Mouse (Mus musculus): ENCODE data around the gene Kat7. TPM values are rescaled to one million over a fixed set of nuclear protein-coding genes. Genes with fewer than 3 reads are reported as not detected.

The Kat7 gene
- total RNA-seq, 2 experiments from 2014 or later, result 76.5 to 82.0 TPM

DNA sequence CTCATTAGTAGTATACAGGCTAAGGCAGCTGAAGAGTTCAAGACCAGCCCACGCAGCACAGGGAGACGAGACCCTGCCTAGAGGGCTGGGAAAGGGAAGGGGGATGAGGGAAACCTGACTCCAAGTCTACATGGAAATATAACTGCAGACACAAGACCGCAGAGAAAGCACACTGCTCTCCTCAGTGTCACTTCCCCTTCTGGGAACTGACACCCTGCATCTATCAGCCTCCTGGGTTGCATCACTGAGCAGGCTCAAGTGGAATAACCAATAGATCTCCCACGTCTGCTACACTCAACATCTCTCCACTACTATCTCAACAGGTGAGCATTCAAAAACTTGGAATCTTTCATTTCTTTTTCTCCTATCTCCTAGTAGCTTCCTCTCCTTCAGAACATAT lies 18.0 kb downstream of the Kat7 start:
- no peak for DNase-seq (ENCODE audit: low spot score in 2 of 2)

DNA sequence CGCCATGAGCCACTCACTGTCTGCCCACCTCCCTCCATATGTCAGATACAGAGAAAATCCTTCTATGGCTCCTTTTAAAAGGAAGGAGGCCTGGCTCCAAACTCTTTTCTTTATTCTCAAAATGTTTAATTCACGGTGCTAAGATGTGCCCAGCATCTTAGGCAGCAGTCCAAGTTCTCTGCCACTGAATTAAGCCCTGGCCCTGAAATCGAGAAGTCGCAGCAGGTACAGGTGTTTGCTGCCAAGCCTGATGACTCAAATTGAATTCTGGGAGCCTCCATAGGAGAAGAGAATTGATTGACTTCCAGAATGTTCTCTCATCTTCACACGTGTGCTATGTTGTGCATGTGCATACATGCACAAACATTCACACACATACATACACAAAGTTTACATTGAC lies 27.7 kb downstream of the Kat7 start:
- DNase-seq (ENCODE audit: low spot score in 2 of 2), result no peak

- no peak for DNase-seq (ENCODE audit: low spot score in 2 of 2)
Measured at GRCm38 (mm10) chr11:95279061-95279659, 30.9 kb downstream of the Kat7 start.

DNA sequence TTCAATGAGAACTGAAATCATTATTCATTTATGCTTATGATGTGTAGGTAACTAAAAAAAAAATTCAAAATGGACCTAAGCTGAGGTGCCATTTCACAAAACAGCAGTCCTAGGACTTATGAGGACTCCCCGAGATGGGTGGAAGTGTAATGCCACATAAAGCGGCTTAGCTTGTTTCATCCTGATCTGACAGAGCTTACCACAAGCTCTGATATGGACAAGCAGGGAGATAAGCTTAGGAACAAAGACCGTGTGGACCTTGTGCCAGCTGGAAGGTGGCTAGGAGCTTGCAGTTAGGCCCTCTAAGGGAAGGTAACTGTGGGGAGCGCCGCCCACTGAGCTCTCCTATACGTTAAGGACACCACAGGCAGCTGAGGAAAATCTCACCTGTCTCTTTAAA lies 34.0 kb downstream of the Kat7 start:
- no peak for DNase-seq (ENCODE audit: low spot score in 2 of 2)

- no peak for DNase-seq (ENCODE audit: low spot score in 2 of 2)
Measured at GRCm38 (mm10) chr11:95274613-95275012, 35.4 kb downstream of the Kat7 start.

DNA sequence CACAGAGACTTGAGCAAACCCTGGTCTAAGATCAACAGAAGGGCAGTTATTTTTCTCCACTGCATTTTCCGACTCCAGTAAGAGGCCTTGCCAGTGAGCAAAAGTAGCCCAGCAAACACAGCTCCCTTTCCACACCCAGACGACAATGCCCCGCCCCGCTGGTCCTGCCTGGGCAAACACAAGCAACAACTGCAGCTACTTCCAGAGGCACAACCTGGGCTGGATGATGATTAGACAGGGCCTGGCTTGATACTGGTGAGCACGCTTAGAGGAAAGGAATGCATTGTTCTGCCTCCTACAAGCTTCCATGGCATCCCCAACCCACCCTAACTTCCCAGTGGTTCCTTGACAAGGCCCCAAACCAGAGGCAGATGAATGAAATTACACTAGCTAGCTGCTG lies 36.4 kb downstream of the Kat7 start:
- no peak for DNase-seq (ENCODE audit: low spot score in 2 of 2)

GRCm38 (mm10) chr11:95266540-95267245 lies 43.4 kb downstream of the Kat7 start:
- DNase-seq (ENCODE audit: low spot score in 2 of 2), result no peak

- DNase-seq (ENCODE audit: low spot score in 2 of 2), result no peak
Measured at GRCm38 (mm10) chr11:95264455-95265013, 45.5 kb downstream of the Kat7 start.

- DNase-seq (ENCODE audit: low spot score in 2 of 2), result no peak
Measured at GRCm38 (mm10) chr11:95263816-95264454, 46.1 kb downstream of the Kat7 start.

GRCm38 (mm10) chr11:95261178-95261751 lies 48.8 kb downstream of the Kat7 start, which contains the start of gene Tac4:
Gene Tac4 (plus strand): TSS chr11:95261529.
- no peak for DNase-seq (ENCODE audit: low spot score in 2 of 2)

DNA sequence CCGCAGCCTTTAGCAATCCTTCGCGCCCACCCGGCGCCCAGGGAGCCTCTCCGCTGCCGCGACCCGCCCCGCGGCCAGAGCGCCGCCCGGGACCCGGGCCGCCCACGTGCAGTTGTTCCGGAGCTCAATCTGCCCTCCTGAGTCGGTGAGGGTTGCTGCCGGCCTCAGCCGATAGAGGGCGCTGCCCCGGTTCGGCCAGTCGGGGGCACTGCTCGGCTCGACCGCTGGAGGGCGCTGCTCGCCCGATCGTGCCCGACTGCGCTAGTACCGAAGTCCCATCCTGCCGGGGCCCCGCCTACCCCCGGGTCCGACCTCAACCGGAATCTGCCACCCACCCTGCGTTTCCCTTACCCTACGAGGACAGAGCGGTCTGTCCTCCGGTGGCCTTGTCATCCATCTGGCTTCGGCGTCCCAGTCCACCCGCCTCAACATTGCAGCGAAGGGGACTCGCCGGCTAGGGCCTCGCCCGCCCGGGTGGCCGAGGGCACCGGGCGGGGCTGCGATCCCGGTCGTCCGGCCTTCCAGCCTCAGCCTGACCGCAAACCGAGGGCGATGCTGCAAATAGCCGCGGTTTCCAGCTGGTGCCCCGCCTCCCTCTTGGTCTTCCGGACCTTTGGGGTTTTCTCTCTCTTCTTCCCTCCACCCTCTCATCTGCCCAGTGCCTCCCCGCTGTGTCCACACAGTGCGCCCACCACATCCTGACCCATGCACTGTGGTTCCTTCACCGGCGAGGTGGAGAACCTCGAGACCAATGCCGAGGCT lies 50.8 kb downstream of the Kat7 start:
- DNase-seq (ENCODE audit: low spot score in 2 of 2), result peak; percentile 82 to 91

DNA sequence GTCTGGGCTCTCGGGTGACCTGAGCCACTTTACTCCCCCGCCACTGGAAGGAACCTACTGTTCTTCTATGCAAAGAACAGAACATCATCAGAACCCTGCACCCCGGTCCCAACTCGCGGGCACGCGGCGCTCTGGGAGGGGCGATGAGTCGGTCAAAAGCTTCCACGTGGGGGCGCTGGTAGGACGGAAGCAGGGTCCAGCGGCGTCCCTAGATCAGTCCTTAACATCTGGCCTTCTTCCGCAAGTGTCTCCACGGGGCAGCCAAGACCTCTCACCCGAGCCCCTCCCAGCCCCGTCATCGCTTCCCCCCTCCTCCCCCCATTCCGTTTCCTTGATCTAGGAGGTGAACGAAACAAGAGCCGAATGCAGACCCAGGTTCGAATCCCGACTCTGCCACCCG lies 51.6 kb downstream of the Kat7 start:
- DNase-seq (ENCODE audit: low spot score in 2 of 2), result peak in 1 of 2 experiments; percentile 57

DNA sequence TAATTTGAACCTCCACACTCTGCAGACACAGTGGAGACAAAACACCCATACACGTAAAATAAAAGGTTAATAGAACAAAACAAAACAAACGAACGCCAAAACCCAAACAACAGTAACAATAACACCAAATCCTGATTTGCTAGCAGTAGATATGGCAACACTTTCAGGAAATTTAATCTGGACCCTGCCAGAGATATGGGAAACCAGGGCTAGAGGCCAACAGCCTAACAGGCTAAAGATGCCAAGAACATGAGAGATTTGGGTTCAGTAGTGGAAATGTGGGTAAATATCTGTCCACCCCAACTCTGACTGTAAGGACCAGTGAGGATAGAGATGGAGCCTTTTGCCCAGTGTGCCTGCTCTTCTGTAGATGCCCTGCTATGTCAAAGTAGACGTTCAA lies 52.1 kb downstream of the Kat7 start:
- no peak for DNase-seq (ENCODE audit: low spot score in 2 of 2)

GRCm38 (mm10) chr11:95255747-95256146 lies 54.3 kb downstream of the Kat7 start:
- no peak for DNase-seq (ENCODE audit: low spot score in 2 of 2)

DNA sequence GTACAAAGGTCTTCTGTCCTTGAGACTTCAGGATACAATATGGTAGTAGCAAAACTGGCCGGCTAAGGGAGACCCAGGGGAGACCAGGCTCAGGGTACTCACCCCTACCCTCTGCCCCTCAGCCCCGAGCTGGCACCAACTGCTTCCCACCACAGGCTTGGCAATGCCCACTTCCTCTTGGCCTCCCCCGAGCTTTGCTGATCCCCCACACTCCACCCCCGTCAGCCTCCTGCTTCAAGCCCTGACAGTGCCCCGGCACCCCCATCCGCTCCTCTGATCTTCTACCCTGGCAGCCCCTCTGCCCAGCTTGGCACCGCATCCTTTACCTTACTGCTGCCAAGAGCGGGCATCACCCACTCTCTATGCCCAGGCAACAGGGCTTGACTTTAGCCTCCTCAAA lies 55.9 kb downstream of the Kat7 start:
- no peak for DNase-seq (ENCODE audit: low spot score in 2 of 2)

DNA sequence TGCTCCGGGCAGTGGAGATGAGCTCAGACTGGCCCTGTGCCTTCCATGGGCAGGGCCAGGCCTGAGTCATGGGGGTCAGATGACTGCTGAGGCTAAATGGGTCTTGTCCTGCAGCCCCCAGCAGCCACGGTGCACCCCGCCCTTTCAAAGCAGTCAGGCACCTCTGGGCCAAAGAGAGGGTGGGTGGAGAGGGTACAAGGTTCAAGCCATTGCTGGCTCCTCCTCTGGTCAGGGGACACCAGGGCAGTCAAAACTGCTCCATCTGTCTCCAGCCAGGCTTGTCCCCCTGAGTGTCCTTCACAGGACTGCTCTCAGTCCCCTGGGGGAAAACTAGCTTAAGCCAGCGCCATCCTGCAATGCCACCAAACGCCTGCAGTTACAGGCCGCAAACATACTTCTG lies 57.9 kb downstream of the Kat7 start:
- no peak for DNase-seq (ENCODE audit: low spot score in 2 of 2)

DNA sequence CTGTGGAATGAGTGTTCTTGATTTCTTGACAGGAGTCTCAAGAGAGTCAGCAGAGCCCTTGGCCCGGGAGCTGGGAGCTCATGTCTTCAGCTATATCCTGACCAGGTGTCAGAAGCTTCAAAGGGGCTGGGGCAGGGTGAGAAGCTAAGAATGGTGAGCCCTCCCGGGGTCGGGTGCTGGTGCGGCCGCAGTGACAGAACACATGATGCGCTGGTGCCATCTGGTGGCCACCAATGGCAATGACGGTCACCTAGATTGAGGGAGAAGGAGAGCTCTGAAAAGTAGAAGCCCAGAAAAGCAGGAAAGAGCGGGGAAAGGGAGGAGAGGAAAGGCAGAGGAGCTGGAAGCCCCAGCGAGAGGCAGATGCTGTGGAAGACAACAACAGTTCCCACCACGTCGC lies 58.8 kb downstream of the Kat7 start:
- DNase-seq (ENCODE audit: low spot score in 2 of 2), result peak; percentile 37 to 81

- no peak for DNase-seq (ENCODE audit: low spot score in 2 of 2)
Measured at GRCm38 (mm10) chr11:95250110-95250509, 59.9 kb downstream of the Kat7 start.

DNA sequence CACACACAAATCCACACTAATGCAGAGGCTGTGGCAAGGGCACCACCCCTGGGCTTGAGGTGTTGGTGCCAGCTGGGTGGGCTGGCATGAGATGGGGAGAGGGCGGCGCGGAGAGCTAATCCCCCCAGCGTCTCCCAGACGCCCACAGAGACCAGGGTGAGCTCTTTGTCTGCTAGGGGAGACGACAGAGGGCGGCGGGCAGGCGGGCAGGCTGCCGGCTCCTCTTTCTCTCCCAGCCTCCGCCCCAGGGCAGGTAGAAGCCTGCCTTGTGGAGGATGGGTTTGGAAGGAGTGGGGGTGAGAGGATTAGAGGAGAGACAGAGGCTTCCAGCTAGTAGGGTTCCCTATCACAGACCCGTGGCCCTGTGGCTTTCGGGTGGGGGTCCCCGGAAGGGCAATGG lies 63.0 kb downstream of the Kat7 start:
- no peak for DNase-seq (ENCODE audit: low spot score in 2 of 2)

- DNase-seq (ENCODE audit: low spot score in 2 of 2), result no peak
Measured at GRCm38 (mm10) chr11:95245456-95245855, 64.6 kb downstream of the Kat7 start.

GRCm38 (mm10) chr11:95242653-95243052 lies 67.4 kb downstream of the Kat7 start:
- no peak for DNase-seq (ENCODE audit: low spot score in 2 of 2)
